Mouse (Mus musculus): ENCODE results near the gene Galnt10. TPM values are rescaled to one million over a fixed set of nuclear protein-coding genes. Genes with fewer than 3 reads are reported as not detected.
A peak's percentile ranks its signal among the peaks of the same experiment; 100 is the strongest.

Galnt10 gene
- polyA plus RNA-seq, 1 experiment from 2014 or later = 8.8 TPM

DNA sequence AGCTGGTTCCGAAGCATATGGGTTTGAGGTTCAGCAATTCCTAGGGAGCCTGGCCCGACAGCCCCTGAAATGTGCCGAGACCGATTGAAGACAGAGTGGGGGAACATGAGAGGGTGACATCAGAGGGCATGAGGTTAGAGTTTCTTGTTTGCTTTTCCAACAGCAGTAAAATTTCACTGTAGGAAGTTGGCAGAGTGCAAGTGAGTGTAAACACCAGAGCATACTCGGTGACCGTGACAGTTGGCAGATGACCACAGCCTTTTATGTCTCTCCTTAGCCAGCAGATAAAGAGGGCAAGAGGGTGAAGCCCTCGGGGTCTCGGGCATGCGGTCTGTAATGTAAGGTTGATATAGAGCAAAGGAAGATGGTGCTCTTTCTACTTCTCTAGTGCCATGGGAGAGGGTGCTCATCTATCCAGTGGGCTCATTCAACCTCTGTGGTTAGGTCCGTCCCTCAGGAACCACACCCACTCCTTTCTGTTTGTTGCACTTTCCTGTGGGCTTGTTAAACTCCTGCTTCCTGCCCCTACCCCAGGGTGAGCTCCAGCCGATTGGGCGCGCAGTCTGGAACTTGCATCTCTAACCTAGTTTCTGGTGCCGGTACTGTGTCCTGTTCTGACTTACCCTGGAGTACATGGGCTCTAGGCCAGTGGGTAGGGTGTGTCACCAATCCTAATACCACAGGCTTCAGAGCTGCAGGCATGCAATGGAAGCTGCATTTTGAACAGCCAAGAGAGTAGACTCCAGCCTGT is 43.1 kb downstream of the Galnt10 start:
- no peak overlapping the region for H3K9ac ChIP-seq
- no peak for DNase-seq (ENCODE audit: low spot score)
- H3K36me3 ChIP-seq (replicated peaks; ENCODE audit: control insufficient read depth, insufficient read depth) = no peaks in the 10 kb centered on the region
- 82% methylated on average over 14 of the region's 14 CpGs for WGBS
- H3K4me2 ChIP-seq (replicated peaks) = no peak overlapping the region
- no peak overlapping the region for H3K27ac ChIP-seq
- H3K27me3 ChIP-seq (ENCODE audit: control insufficient read depth, insufficient read depth, low read length) = no peaks in the 10 kb centered on the region
- H3K9me3 ChIP-seq (ENCODE audit: control insufficient read depth, low read length) = no peaks in the 10 kb centered on the region
- H3K4me3 ChIP-seq (replicated peaks; ENCODE audit: low read length) = no peak overlapping the region
- no peak for ATAC-seq (ENCODE audit: low FRiP score)
- peaks cover 37% of the 10 kb centered on the region for H3K4me1 ChIP-seq (replicated peaks; ENCODE audit: control insufficient read depth, insufficient read depth, low read length)

DNA sequence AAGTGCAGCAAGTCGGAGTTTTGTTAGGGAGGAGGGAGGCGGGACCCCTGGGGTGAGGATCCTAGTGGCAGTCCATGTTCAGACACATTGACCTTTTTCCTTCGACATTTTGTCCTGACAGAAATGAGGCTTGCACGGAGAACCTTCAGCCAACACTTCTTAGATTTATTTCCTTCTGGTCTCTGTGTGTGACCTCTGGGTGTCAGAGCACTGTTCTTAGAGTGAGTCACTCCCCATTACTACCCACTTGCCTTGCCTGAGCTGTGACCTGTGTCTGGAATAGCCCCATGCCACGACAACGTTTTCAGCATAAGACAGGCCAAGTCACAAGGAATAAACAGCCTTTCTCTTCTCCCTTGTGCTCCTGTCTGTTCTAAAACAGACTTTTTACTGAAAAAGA is 44.6 kb downstream of the Galnt10 start:
- Histone ChIP-seq H3K4me3 (replicated peaks; ENCODE audit: low read length) (no peak overlapping the region), H3K36me3 (replicated peaks; ENCODE audit: control insufficient read depth, insufficient read depth) (no peaks in the 10 kb centered on the region), H3K27ac (no peak overlapping the region), H3K9me3 (ENCODE audit: control insufficient read depth, low read length) (no peaks in the 10 kb centered on the region), H3K9ac (no peak overlapping the region), H3K4me2 (replicated peaks) (no peak overlapping the region), H3K27me3 (ENCODE audit: control insufficient read depth, insufficient read depth, low read length) (no peaks in the 10 kb centered on the region), H3K4me1 (replicated peaks; ENCODE audit: control insufficient read depth, insufficient read depth, low read length) (peaks cover 24% of the 10 kb centered on the region)
- ATAC-seq (ENCODE audit: low FRiP score) (no peak), DNase-seq (ENCODE audit: low spot score) (no peak)
- 61% methylated on average over 6 of the region's 6 CpGs for WGBS

DNA sequence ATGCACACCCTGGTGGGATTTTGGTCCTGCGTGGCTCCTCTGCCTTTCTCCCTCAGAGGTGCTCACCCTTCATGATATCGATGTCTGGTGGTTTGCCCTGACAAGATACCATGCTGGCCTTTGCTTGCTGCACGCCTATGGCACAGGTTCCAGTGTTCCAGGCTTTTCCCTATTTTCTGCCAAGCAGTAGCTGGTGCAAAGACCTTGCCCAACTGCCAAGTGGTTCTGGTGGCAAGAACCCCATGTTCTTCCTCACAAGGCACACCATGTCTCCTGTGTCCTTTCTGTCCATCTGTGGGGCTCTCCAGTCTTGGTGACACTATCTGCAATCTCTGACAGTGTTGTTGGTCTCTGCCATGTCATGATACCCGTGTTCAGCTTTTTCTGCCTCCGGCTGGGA is 45.6 kb downstream of the Galnt10 start:
- Histone ChIP-seq H3K4me1 (replicated peaks; ENCODE audit: control insufficient read depth, insufficient read depth, low read length) (peaks cover 21% of the 10 kb centered on the region), H3K9ac (no peak overlapping the region), H3K9me3 (ENCODE audit: control insufficient read depth, low read length) (no peaks in the 10 kb centered on the region), H3K27me3 (ENCODE audit: control insufficient read depth, insufficient read depth, low read length) (no peaks in the 10 kb centered on the region), H3K27ac (no peak overlapping the region), H3K4me3 (replicated peaks; ENCODE audit: low read length) (no peak overlapping the region), H3K36me3 (replicated peaks; ENCODE audit: control insufficient read depth, insufficient read depth) (no peaks in the 10 kb centered on the region), H3K4me2 (replicated peaks) (no peak overlapping the region)
- no peak for ATAC-seq (ENCODE audit: low FRiP score)
- WGBS = 91% methylated on average over 5 of the region's 5 CpGs
- no peak for DNase-seq (ENCODE audit: low spot score)

DNA sequence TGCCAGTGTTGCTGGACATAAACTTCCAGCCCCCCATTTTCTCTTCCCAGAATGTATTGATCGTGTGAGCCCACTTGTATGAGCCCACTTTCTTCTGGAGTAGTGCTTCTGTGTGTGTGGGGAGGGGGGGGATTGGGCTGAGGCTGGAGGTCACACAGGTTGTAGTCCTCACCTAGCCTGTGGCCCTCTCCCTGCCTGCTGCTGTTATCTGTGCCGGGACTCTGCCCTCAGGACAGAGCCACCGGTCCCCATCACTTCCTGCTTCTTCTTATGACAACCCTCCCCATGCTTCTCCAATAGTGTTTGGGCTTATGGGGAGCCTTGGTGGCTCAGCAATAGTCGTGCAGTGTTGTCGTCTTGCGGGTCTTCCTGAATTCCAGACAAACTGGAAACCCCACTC is 46.7 kb downstream of the Galnt10 start:
- Histone ChIP-seq H3K36me3 (replicated peaks; ENCODE audit: control insufficient read depth, insufficient read depth) (no peaks in the 10 kb centered on the region), H3K9ac (no peak overlapping the region), H3K9me3 (ENCODE audit: control insufficient read depth, low read length) (no peaks in the 10 kb centered on the region), H3K4me3 (replicated peaks; ENCODE audit: low read length) (no peak overlapping the region), H3K27ac (no peak overlapping the region), H3K4me2 (replicated peaks) (no peak overlapping the region), H3K27me3 (ENCODE audit: control insufficient read depth, insufficient read depth, low read length) (no peaks in the 10 kb centered on the region), H3K4me1 (replicated peaks; ENCODE audit: control insufficient read depth, insufficient read depth, low read length) (peaks cover 32% of the 10 kb centered on the region)
- no peak for ATAC-seq (ENCODE audit: low FRiP score)
- 77% methylated on average over 6 of the region's 6 CpGs for WGBS
- DNase-seq (ENCODE audit: low spot score) = no peak

DNA sequence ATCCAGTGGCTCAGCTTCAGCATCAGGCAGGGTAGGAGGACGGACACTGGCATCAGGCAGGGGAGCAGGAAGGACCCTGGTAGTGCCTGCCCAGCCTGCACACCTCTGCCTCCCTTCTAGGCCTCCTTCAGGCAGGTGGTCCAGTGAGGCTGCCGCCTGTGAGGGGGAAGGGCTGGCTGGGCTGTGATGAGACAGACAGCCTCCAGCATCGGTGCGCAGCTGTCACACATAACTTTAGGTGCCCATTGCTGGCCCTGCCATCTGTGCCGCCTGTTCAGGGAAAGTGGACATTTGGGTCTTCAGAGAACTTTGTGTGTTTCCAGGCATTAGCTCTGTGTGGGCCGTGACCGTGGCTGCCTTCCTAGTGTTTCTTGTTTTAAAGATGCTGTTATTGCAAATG is 47.5 kb downstream of the Galnt10 start:
- H3K9me3 ChIP-seq (ENCODE audit: control insufficient read depth, low read length) = no peaks in the 10 kb centered on the region
- H3K4me3 ChIP-seq (replicated peaks; ENCODE audit: low read length) = no peak overlapping the region
- H3K36me3 ChIP-seq (replicated peaks; ENCODE audit: control insufficient read depth, insufficient read depth) = no peaks in the 10 kb centered on the region
- no peak overlapping the region for H3K9ac ChIP-seq
- H3K4me1 ChIP-seq (replicated peaks; ENCODE audit: control insufficient read depth, insufficient read depth, low read length) = peaks cover 40% of the 10 kb centered on the region
- H3K4me2 ChIP-seq (replicated peaks) = no peak overlapping the region
- ATAC-seq (ENCODE audit: low FRiP score) (no peak), DNase-seq (ENCODE audit: low spot score) (no peak)
- H3K27me3 ChIP-seq (ENCODE audit: control insufficient read depth, insufficient read depth, low read length) = no peaks in the 10 kb centered on the region
- 54% methylated on average over 7 of the region's 7 CpGs for WGBS
- H3K27ac ChIP-seq = no peak overlapping the region

DNA sequence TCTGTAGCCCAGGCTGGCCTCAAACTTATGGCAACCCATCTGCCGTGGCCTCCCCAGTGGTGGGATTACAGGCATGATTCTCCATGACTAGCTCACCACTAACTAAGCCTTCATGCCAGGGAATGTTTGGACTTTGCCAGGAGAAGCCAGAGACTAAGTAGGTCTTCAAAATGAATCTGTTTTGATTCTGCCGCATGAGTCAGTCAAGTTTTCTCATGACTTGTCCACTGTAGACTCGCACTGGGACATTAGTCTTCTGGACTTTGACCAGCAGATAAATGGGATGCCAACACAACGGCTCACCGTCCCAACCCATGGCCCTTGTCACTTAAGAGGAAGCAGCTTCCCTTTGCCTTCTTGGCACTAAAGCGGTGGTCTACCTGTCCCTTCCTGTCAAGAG is 49.2 kb downstream of the Galnt10 start:
- H3K9me3 ChIP-seq (ENCODE audit: control insufficient read depth, low read length) = no peaks in the 10 kb centered on the region

DNA sequence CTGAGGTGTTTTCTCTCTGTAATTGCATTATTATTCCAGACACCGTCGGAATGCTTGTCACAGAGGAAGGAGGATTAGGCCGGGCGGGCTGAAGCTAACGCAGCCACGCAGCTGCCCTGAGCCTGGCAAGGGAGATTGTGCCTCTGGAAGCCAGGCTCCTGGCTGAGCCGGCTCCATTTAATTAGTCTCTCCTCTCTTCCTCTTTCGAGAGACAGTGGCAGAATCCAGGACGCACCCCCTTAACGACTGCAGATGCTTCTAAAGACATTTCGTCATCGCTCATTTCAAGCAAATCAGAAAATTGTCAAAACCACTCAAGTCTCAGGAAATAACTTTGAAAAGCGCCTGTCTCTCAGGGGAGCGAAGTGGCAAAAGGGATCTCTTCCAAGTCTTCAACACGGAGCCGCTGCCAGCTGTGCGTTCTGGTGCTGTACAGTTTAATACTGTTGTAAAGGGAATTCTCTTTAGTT is 51.0 kb downstream of the Galnt10 start:
- no peaks in the 10 kb centered on the region for H3K36me3 ChIP-seq (replicated peaks; ENCODE audit: control insufficient read depth, insufficient read depth)
- WGBS = 16% methylated on average over 17 of the region's 17 CpGs
- peak overlapping the region; percentile 14; the same call in 1 of the 2 replicates for H3K9ac ChIP-seq
- H3K4me2 ChIP-seq (replicated peaks) = peak overlapping the region; percentile 42
- H3K4me3 ChIP-seq (replicated peaks; ENCODE audit: low read length) = no peak overlapping the region
- H3K4me1 ChIP-seq (replicated peaks; ENCODE audit: control insufficient read depth, insufficient read depth, low read length) = peaks cover 30% of the 10 kb centered on the region
- no peaks in the 10 kb centered on the region for H3K27me3 ChIP-seq (ENCODE audit: control insufficient read depth, insufficient read depth, low read length)
- DNase-seq (ENCODE audit: low spot score) (peak; percentile 63), ATAC-seq (ENCODE audit: low FRiP score) (peak; percentile 61; the same call in 1 of the 2 replicates)
- H3K9me3 ChIP-seq (ENCODE audit: control insufficient read depth, low read length) = no peaks in the 10 kb centered on the region
- H3K27ac ChIP-seq = peak overlapping the region; percentile 75

More for the DNA sequence above, 49.2 kb downstream of the Galnt10 start:
- no peak overlapping the region for H3K27ac ChIP-seq
- DNase-seq (ENCODE audit: low spot score) (no peak), ATAC-seq (ENCODE audit: low FRiP score) (no peak)
- H3K4me2 ChIP-seq (replicated peaks) = no peak overlapping the region
- 96% methylated on average over 6 of the region's 6 CpGs for WGBS
- H3K36me3 ChIP-seq (replicated peaks; ENCODE audit: control insufficient read depth, insufficient read depth) = no peaks in the 10 kb centered on the region
- no peak overlapping the region for H3K4me3 ChIP-seq (replicated peaks; ENCODE audit: low read length)
- no peak overlapping the region for H3K9ac ChIP-seq
- H3K27me3 ChIP-seq (ENCODE audit: control insufficient read depth, insufficient read depth, low read length) = no peaks in the 10 kb centered on the region
- H3K4me1 ChIP-seq (replicated peaks; ENCODE audit: control insufficient read depth, insufficient read depth, low read length) = peaks cover 30% of the 10 kb centered on the region

GRCm38 (mm10) chr11:57696807-57697251 is 51.6 kb downstream of the Galnt10 start:
- H3K4me3 ChIP-seq (replicated peaks; ENCODE audit: low read length) = no peak overlapping the region
- H3K9me3 ChIP-seq (ENCODE audit: control insufficient read depth, low read length) = no peaks in the 10 kb centered on the region
- H3K9ac ChIP-seq = peak overlapping the region; percentile 14; the same call in 1 of the 2 replicates
- no peaks in the 10 kb centered on the region for H3K36me3 ChIP-seq (replicated peaks; ENCODE audit: control insufficient read depth, insufficient read depth)
- H3K27ac ChIP-seq = peak overlapping the region; percentile 75
- DNase-seq (ENCODE audit: low spot score) (peak; percentile 59), ATAC-seq (ENCODE audit: low FRiP score) (peak; percentile 64; the same call in 1 of the 2 replicates)
- peak overlapping the region; percentile 42 for H3K4me2 ChIP-seq (replicated peaks)
- H3K27me3 ChIP-seq (ENCODE audit: control insufficient read depth, insufficient read depth, low read length) = no peaks in the 10 kb centered on the region
- WGBS = 6% methylated on average over 5 of the region's 5 CpGs
- peaks cover 30% of the 10 kb centered on the region for H3K4me1 ChIP-seq (replicated peaks; ENCODE audit: control insufficient read depth, insufficient read depth, low read length)

DNA sequence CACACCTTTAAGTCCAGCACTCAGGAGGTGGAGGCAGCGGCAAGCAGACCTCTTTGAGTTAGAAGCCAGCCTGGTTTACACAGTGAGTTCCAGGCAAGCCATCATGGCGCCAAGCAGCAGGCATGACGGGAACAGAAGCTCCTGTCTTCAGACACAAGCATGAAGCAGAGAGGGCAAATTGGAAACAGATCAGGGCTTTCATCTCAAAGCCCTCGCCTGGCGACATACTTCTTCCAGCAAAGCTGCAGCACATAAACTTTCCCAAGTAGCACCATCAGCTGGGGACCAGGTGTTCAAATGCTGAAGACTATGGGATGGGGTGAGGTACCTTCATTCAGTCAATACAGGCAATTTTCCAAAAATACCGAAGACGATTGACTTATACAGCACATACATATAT is 54.9 kb downstream of the Galnt10 start:
- ATAC-seq (ENCODE audit: low FRiP score) = no peak
- H3K27ac ChIP-seq = no peak overlapping the region
- H3K36me3 ChIP-seq (replicated peaks; ENCODE audit: control insufficient read depth, insufficient read depth) = no peaks in the 10 kb centered on the region
- H3K4me2 ChIP-seq (replicated peaks) = no peak overlapping the region
- no peak overlapping the region for H3K4me3 ChIP-seq (replicated peaks; ENCODE audit: low read length)
- H3K9ac ChIP-seq = no peak overlapping the region
- 95% methylated on average over 7 of the region's 7 CpGs for WGBS
- no peaks in the 10 kb centered on the region for H3K27me3 ChIP-seq (ENCODE audit: control insufficient read depth, insufficient read depth, low read length)
- no peaks in the 10 kb centered on the region for H3K9me3 ChIP-seq (ENCODE audit: control insufficient read depth, low read length)
- no peak for DNase-seq (ENCODE audit: low spot score)
- H3K4me1 ChIP-seq (replicated peaks; ENCODE audit: control insufficient read depth, insufficient read depth, low read length) = peaks cover 26% of the 10 kb centered on the region

Data from hindbrain, embryonic 14.5 days (tissue).